Mouse (Mus musculus): ENCODE measurements around the gene Cd8a. TPM values are rescaled to one million over a fixed set of nuclear protein-coding genes. Genes with fewer than 3 reads are reported as not detected.

Cd8a gene
- total RNA-seq, 2 experiments from 2014 or later = 3.6 TPM; not detected in 1

Other genes with a start within 250 kb of the Cd8a start
- gene Thnsl2, start 229.0 kb upstream of the Cd8a start, total RNA-seq (2021) = 1 to 10 TPM; 6.0 to 6.8 TPM
- gene Fabp1, start 173.6 kb upstream of the Cd8a start, total RNA-seq (2021) = not detected
- 10 to 100 TPM; 22.9 to 24.8 TPM for gene Krcc1, start 101.8 kb upstream of the Cd8a start, total RNA-seq (2021)
- gene Smyd1, start 51.2 kb upstream of the Cd8a start, total RNA-seq (2021) = 100 to 1,000 TPM; 336 to 365 TPM
- 1 to 10 TPM in 1 of 2 experiments, not detected in 1; 2.3 TPM for gene Cd8b1, start 50.6 kb upstream of the Cd8a start, total RNA-seq (2021)
- gene Rmnd5a, start 67.2 kb downstream of the Cd8a start, total RNA-seq (2021) = 100 to 1,000 TPM in 1 of 2 experiments, 10 to 100 TPM in 1; 94.6 to 109 TPM
- 10 to 100 TPM; 17.8 to 18.4 TPM for gene Rnf103, start 120.5 kb downstream of the Cd8a start, total RNA-seq (2021)
- gene Chmp3, start 170.4 kb downstream of the Cd8a start, total RNA-seq (2021) = 10 to 100 TPM; 32.6 to 33.6 TPM

Data from gastrocnemius, postnatal 36 days (tissue).